Mouse (Mus musculus) layer of hippocampus, postnatal 36 days (tissue): ENCODE data around the gene Spon1. TPM values are rescaled to one million over a fixed set of nuclear protein-coding genes. Genes with fewer than 3 reads are reported as not detected.
A peak's percentile ranks its signal among the peaks of the same experiment; 100 is the strongest.

Source experiments
- DNase-seq, 2 experiments: peaks; one replicate each; pipeline ENCODE4 v3.0.0; 2022
- total RNA-seq, 2 experiments: library from RNA; stranded (reverse); gene quantifications; 2 replicates each; pipeline ENCODE4 v1.2.3; 2021

Spon1 gene
- 10 to 100 TPM; 65.4 to 66.9 TPM for total RNA-seq

GRCm38 (mm10) chr7:113765667-113766497, at the start of gene Spon1:
Gene Spon1, plus strand, starts transcription at chr7:113765998.
- peak; percentile 69 to 76 for DNase-seq

GRCm38 (mm10) chr7:113721994-113722393, 43.8 kb upstream of the Spon1 start:
- DNase-seq = no peak

GRCm38 (mm10) chr7:113723905-113724304, 41.9 kb upstream of the Spon1 start:
- no peak for DNase-seq

- no peak for DNase-seq
Measured at GRCm38 (mm10) chr7:113727999-113728713, 37.6 kb upstream of the Spon1 start.

GRCm38 (mm10) chr7:113728926-113729325, 36.9 kb upstream of the Spon1 start:
- no peak for DNase-seq

GRCm38 (mm10) chr7:113730406-113731247, 35.2 kb upstream of the Spon1 start:
- no peak for DNase-seq

- DNase-seq = no peak
Measured at GRCm38 (mm10) chr7:113737790-113738362, 27.9 kb upstream of the Spon1 start.

GRCm38 (mm10) chr7:113739181-113739580, 26.6 kb upstream of the Spon1 start:
- DNase-seq = peak; percentile 33 to 38

- no peak for DNase-seq
Measured at GRCm38 (mm10) chr7:113742644-113743043, 23.2 kb upstream of the Spon1 start.

- DNase-seq = no peak
Measured at GRCm38 (mm10) chr7:113743982-113744381, 21.8 kb upstream of the Spon1 start.

- DNase-seq = no peak
Measured at GRCm38 (mm10) chr7:113756616-113757015, 9.2 kb upstream of the Spon1 start.

- peak; percentile 27 to 38 for DNase-seq
Measured at GRCm38 (mm10) chr7:113759212-113759611, 6.6 kb upstream of the Spon1 start.

GRCm38 (mm10) chr7:113765133-113765532, 665 bp upstream of the Spon1 start:
- DNase-seq = no peak

- DNase-seq = peak in 1 of 2 experiments; percentile 15
Measured at GRCm38 (mm10) chr7:113766498-113766941, 722 bp downstream of the Spon1 start.

GRCm38 (mm10) chr7:113767546-113767945, 1.7 kb downstream of the Spon1 start:
- no peak for DNase-seq

GRCm38 (mm10) chr7:113768174-113768935, 2.6 kb downstream of the Spon1 start:
- no peak for DNase-seq

- no peak for DNase-seq
Measured at GRCm38 (mm10) chr7:113769281-113769680, 3.5 kb downstream of the Spon1 start.

- no peak for DNase-seq
Measured at GRCm38 (mm10) chr7:113772135-113772534, 6.3 kb downstream of the Spon1 start.

- DNase-seq = no peak
Measured at GRCm38 (mm10) chr7:113773436-113773835, 7.6 kb downstream of the Spon1 start.

- DNase-seq = peak in 1 of 2 experiments; percentile 38
Measured at GRCm38 (mm10) chr7:113774039-113774438, 8.2 kb downstream of the Spon1 start.

GRCm38 (mm10) chr7:113774906-113775305, 9.1 kb downstream of the Spon1 start:
- DNase-seq = no peak
